Mouse (Mus musculus) embryonic facial prominence, embryonic 15.5 days (tissue): ENCODE measurements around the gene Phactr4. TPM values are rescaled to one million over a fixed set of nuclear protein-coding genes. Genes with fewer than 3 reads are reported as not detected.
A peak's percentile ranks its signal among the peaks of the same experiment; 100 is the strongest.

Source experiments
- ATAC-seq: fragments of 200-750 bp; cut with Nextera tagmentation; 2 replicates; pipeline ENCODE4 v1.8.0; 2017; ENCODE audit warnings: low read depth, moderate TSS enrichment; ENCODE audit not compliant: insufficient number of reproducible peaks, low FRiP score, low TSS enrichment
- H3K27ac ChIP-seq: fragments of 300-500 bp; sonication (generic); replicated peaks from 2 replicates; pipeline ENCODE4 v1.5.1; 2015; ENCODE audit warnings: mild to moderate bottlenecking, inconsistent platforms
- H3K27me3 ChIP-seq: fragments of 300-500 bp; sonication (generic); 2 replicates; pipeline ENCODE4 v1.6.1; 2015; ENCODE audit warnings: inconsistent platforms
- H3K36me3 ChIP-seq: fragments of 300-500 bp; sonication (generic); 2 replicates; pipeline ENCODE4 v1.6.1; 2015; ENCODE audit warnings: mild to moderate bottlenecking, inconsistent platforms
- H3K4me1 ChIP-seq: fragments of 300-500 bp; sonication (generic); 2 replicates; pipeline ENCODE4 v1.6.1; 2015; ENCODE audit warnings: inconsistent platforms
- H3K4me2 ChIP-seq: fragments of 300-500 bp; sonication (generic); replicated peaks from 2 replicates; pipeline ENCODE4 v1.6.1; 2015; ENCODE audit warnings: mild to moderate bottlenecking, inconsistent platforms
- H3K4me3 ChIP-seq: fragments of 300-500 bp; sonication (generic); replicated peaks from 2 replicates; pipeline ENCODE4 v1.5.1; 2015; ENCODE audit warnings: mild to moderate bottlenecking, inconsistent platforms
- H3K9ac ChIP-seq: fragments of 300-500 bp; sonication (generic); 2 replicates; pipeline ENCODE4 v1.6.1; 2015; ENCODE audit warnings: inconsistent platforms
- H3K9me3 ChIP-seq: fragments of 300-500 bp; sonication (generic); replicated peaks from 2 replicates; pipeline ENCODE4 v1.6.1; 2016; ENCODE audit warnings: inconsistent platforms
- WGBS: fragments of 180-500 bp; shearing (Covaris S2); methylation state at CpG from one replicate; pipeline ENCODE4 v1.1.7; 2015; 5-methylcytosine and 5-hydroxymethylcytosine counted together
- polyA plus RNA-seq: library from polyadenylated mRNA; unstranded; fragments of >200 nt; fragmentation: Nextera tagmentation; extraction: Ambion mirVana; gene quantifications from 2 replicates; pipeline ENCODE4 v1.2.1, GENCODE M21; 2015

Gene Phactr4
- 21.6 and 21.8 TPM in 2 replicates for polyA plus RNA-seq

DNA sequence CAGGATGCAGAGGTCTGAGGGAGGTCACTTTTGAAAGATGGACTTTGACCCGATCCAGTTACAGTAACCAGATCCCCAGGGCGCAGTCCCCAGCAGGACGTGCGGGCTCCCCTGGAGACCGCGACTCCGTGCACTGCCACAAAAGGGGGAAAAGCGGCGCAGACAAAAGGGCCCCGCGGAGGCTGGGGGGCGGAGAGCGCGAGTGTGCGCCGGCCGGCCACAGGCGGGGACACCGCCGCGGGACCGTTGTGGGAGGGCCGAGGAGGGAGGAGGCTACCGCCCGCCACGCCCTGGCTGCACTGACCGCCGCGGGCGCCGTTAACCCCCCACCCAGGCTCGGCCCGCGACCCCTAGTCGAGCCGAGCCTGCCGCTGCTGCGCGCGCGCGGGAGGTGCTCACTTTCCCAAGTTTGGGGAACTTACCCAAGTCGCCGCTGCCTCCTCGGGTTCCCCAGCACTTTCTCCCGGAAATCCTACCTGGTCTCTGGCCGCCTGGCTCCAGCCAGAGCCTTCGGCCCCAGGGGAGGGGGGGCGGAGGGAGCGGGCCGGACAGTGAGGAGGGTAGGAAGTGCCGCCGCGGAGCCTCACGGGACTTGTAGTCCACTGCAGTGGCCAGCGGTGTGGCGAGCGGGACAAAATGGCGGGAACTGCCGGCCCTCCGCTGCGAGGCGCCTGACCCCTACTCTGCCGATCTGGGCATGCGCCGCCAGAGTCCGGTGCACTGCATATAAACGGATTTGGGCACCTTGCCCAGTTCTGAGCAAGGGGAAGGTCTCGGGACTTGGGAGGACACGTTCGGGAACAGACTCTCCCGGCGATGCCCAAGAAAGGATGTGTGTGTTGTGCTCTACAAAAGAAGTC is at the start of gene Phactr4:
TSS of gene Phactr4 (minus strand) at position 567 of the 860 bp plus-strand sequence.
- under 1% methylated on average over 57 of the region's 73 CpGs for WGBS
- H3K36me3 ChIP-seq, result no peaks in the 10 kb centered on the region
- peak within 1 kb of the TSS; percentile 91 for H3K9ac ChIP-seq
- peaks cover 4% of the 10 kb centered on the region; the same call in 1 of the 2 replicates for H3K4me1 ChIP-seq
- no peaks in the 10 kb centered on the region for H3K27me3 ChIP-seq
- H3K9me3 ChIP-seq, result no peaks in the 10 kb centered on the region
- H3K4me2 ChIP-seq, result peak within 1 kb of the TSS; percentile 52
- peak; percentile 97 for ATAC-seq
- peak within 1 kb of the TSS; percentile 89 for H3K4me3 ChIP-seq
- peak within 1 kb of the TSS; percentile 98 for H3K27ac ChIP-seq

DNA sequence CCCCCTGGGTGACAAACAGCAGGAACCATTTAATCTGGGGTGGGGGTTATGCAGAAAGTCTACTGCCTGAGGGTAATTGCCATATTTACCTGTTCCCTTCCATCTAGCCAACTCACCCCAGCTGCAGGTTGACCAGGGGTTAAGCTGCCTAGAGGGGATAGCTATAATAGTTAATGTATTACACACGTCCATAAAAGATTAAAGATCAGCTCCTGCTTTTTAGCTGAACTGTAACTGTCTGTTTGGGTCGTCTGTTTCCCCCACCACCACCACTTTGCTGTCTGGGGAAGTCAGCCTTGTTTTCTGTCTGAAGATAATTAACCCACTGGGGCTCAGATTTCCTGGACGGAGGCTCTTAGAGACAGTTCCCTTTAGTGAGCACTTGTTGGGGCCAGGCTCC is 47.6 kb upstream of the Phactr4 start:
- Histone ChIP-seq H3K27ac (no peak overlapping the region), H3K4me3 (no peak overlapping the region), H3K4me1 (no peaks in the 10 kb centered on the region), H3K36me3 (no peaks in the 10 kb centered on the region), H3K27me3 (no peaks in the 10 kb centered on the region), H3K4me2 (no peak overlapping the region), H3K9ac (no peak overlapping the region), H3K9me3 (no peaks in the 10 kb centered on the region)
- WGBS, result 1% methylated on average over 3 of the region's 3 CpGs
- no peak for ATAC-seq

DNA sequence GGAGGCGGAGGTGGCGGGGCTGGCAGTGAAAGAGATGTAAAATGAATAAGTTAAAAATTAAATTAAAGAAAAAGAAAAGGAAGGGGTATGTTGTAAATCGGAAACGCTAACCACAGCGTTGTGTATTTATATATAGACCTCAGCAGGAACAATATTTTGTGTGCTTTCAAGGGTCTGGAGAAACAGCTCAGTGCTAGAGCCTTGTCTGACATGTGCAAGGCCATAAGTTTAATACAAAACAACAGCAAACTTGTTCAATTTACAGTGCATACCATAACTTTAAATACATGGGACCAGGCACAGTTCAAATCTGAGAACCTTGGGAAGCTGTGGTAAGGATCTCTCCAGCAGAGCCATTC is 41.9 kb upstream of the Phactr4 start:
- 2% methylated on average over 5 of the region's 5 CpGs for WGBS
- H3K27me3 ChIP-seq, result no peaks in the 10 kb centered on the region
- H3K4me1 ChIP-seq, result peaks cover 16% of the 10 kb centered on the region
- peaks cover 17% of the 10 kb centered on the region for H3K36me3 ChIP-seq
- H3K9me3 ChIP-seq, result no peaks in the 10 kb centered on the region
- peak overlapping the region; percentile 77 for H3K4me2 ChIP-seq
- peak overlapping the region; percentile 84 for H3K4me3 ChIP-seq
- no peak for ATAC-seq
- peak overlapping the region; percentile 9 for H3K9ac ChIP-seq
- H3K27ac ChIP-seq, result peak overlapping the region; percentile 78; the same call in 1 of the 2 replicates

DNA sequence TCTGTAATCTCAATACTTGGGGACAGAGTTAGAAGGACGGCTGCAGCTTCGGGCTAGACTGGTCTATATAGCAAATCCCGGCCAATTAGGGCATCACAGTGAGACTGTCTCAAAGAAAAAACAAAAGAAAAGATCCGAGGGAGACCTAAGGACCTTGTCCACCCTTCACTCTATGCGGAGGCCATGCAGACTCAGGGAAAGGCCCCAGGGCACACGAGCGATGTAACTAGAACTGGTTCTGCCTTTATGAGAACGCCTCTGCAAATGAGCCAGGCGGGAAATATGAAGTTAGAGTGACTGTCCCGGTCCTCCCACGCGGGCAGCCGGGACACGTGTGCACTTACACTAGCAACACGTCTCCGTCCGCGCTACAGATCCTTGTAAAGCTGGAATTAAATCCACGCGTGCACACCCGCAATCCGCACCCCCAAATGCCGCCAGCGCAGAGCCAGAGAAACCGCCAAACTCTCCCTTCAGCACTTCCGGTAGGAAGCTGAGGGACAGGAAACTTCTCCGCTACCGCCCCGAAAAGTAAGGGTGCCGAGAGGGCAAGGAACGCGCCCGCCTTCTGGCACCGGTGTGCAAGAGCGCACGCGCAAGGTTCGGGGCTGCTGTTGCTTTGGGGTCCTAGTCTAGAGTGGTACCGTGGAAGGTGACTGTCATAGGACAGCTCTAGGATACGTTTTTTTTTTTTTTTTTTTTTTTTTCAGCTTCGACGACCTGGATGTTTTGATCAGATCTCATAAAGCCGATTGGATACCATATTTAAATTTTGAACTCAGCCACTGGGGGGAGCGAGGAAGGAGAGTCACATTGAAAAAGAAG is 41.4 kb upstream of the Phactr4 start, which contains the start of gene Med18:
TSS of gene Med18 (minus strand) at position 492 of the 825 bp plus-strand sequence.
- Histone ChIP-seq H3K4me3 (peak within 1 kb of the TSS; percentile 84), H3K4me2 (peak within 1 kb of the TSS; percentile 77), H3K9ac (peak within 1 kb of the TSS; percentile 81), H3K9me3 (no peaks in the 10 kb centered on the region), H3K27me3 (no peaks in the 10 kb centered on the region), H3K36me3 (peaks cover 19% of the 10 kb centered on the region), H3K27ac (peak within 1 kb of the TSS; percentile 78), H3K4me1 (peaks cover 16% of the 10 kb centered on the region)
- ATAC-seq, result peak; percentile 89
- WGBS, result under 1% methylated on average over 44 of the region's 44 CpGs

DNA sequence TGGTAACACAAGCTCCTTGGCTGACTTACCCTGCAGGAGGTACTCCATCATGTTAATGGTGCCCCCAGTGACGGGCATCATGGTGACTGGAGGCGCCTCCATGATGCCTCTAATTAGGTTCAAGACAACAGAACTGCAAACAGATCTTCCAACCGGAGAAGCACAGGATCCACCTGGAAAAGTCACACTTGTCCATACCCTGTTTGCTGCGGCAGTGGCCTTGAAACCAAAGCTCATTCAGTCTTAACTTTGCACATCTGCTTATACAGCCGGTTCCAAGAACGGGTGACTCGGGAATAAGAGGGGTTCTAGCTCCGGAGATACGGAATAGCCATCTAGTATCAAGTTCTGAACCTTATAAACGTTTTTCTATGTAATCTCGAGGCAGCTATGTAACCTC is 40.5 kb upstream of the Phactr4 start:
- Histone ChIP-seq H3K27ac (no peak overlapping the region; the same call in 1 of the 2 replicates), H3K27me3 (no peaks in the 10 kb centered on the region), H3K4me2 (peak overlapping the region; percentile 77), H3K9me3 (no peaks in the 10 kb centered on the region), H3K9ac (peak overlapping the region; percentile 81), H3K4me1 (peaks cover 16% of the 10 kb centered on the region), H3K4me3 (peak overlapping the region; percentile 84), H3K36me3 (peaks cover 26% of the 10 kb centered on the region)
- ATAC-seq, result no peak
- WGBS, result 7% methylated on average over 11 of the region's 11 CpGs

DNA sequence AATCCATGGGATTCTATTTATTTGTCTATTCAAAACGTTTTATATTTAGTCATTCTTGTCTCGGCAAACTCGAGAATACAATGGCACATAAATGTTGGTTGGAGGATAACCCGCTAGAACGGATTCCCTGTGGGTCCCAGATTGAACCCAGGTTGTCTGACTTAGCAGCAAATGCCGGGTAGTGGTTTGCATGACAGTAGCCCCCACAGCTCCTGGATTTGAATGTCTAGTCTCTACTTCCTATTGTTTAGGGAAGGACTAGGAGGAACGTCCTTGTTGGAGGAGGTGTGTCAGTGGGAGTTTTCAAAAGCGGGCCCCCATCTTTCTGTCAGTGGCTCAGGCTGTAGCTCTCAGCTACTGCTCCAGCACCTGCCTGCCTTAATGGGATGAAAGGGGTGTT is 37.9 kb upstream of the Phactr4 start:
- H3K4me1 ChIP-seq, result peaks cover 16% of the 10 kb centered on the region
- no peak for ATAC-seq
- no peaks in the 10 kb centered on the region for H3K9me3 ChIP-seq
- H3K27ac ChIP-seq, result no peak overlapping the region
- no peaks in the 10 kb centered on the region for H3K27me3 ChIP-seq
- H3K36me3 ChIP-seq, result peaks cover 37% of the 10 kb centered on the region
- 90% methylated on average over 8 of the region's 8 CpGs for WGBS
- no peak overlapping the region for H3K9ac ChIP-seq
- no peak overlapping the region for H3K4me3 ChIP-seq
- no peak overlapping the region for H3K4me2 ChIP-seq

DNA sequence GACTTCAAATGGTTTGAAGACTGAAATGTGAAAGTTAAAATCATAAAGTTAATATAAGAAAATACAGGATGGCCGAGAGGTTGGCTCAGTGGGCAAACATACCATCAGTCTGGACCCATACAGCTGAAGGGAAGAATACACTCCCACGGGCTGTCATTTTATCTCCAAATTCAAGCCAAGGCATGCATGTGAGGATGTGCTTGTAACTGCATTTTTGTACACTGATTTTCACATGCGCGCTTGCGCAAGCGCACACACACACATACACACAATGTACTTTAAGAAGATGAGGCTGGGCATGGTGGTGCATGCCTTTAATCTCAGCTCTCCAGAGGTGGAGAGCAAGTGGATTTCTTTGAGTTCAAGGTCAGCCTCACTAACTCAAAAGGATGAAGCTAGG is 33.3 kb upstream of the Phactr4 start:
- Histone ChIP-seq H3K27ac (peak overlapping the region; percentile 85), H3K4me2 (no peak overlapping the region; the same call in 1 of the 2 replicates), H3K9ac (no peak overlapping the region), H3K27me3 (no peaks in the 10 kb centered on the region), H3K36me3 (peaks cover 34% of the 10 kb centered on the region), H3K4me3 (no peak overlapping the region), H3K4me1 (no peaks in the 10 kb centered on the region), H3K9me3 (no peaks in the 10 kb centered on the region)
- 73% methylated on average over 6 of the region's 6 CpGs for WGBS
- no peak for ATAC-seq

DNA sequence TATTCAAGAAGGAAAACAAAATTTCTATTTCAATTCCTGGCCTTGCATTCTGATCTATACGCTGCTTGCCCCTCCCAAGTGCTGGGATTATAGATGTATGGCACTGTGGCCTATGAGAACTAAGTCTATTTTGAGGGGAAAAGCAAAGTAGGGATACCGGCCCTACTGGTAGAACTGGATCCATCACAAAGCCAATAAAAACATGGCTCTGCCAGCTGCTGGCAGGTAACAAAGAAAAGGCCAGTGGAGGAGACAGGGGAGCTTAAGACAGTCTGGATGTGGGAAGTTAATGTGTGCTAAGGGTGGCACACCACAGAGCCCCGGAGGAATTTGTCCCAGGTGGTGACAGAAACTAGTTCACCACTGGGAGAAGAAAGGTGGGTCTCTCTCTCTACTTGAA is 32.9 kb upstream of the Phactr4 start:
- H3K4me3 ChIP-seq, result no peak overlapping the region
- no peaks in the 10 kb centered on the region for H3K4me1 ChIP-seq
- H3K27ac ChIP-seq, result peak overlapping the region; percentile 85
- H3K4me2 ChIP-seq, result no peak overlapping the region; the same call in 1 of the 2 replicates
- peaks cover 30% of the 10 kb centered on the region for H3K36me3 ChIP-seq
- H3K9ac ChIP-seq, result no peak overlapping the region
- 63% methylated on average over 3 of the region's 3 CpGs for WGBS
- no peaks in the 10 kb centered on the region for H3K27me3 ChIP-seq
- peak; percentile 70; the same call in 1 of the 2 replicates for ATAC-seq
- H3K9me3 ChIP-seq, result no peaks in the 10 kb centered on the region

DNA sequence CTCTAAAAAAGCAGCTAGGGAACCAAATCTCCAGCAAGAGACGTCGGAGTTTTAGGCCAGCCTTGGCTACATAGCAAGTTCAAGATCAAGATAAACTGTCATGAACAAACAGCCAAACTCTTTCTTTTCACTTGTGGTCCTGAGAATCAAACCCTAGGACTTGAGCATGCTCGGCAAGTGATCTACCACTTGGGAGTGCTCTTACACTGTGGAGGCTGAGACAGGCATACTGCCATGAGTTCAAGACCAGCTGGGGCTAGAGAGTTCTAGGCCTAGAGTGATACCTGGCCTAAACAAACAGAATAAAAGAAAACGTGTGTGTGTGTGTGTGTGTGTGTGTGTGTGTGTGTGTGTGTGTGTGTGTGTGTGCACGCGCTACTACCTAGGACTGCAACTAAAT is 31.9 kb upstream of the Phactr4 start:
- no peak overlapping the region for H3K9ac ChIP-seq
- no peaks in the 10 kb centered on the region for H3K9me3 ChIP-seq
- H3K4me1 ChIP-seq, result no peaks in the 10 kb centered on the region
- no peaks in the 10 kb centered on the region for H3K27me3 ChIP-seq
- H3K4me3 ChIP-seq, result no peak overlapping the region
- no peak overlapping the region for H3K4me2 ChIP-seq
- no peak for ATAC-seq
- peaks cover 20% of the 10 kb centered on the region for H3K36me3 ChIP-seq
- WGBS, result 82% methylated on average over 5 of the region's 6 CpGs
- no peak overlapping the region for H3K27ac ChIP-seq

DNA sequence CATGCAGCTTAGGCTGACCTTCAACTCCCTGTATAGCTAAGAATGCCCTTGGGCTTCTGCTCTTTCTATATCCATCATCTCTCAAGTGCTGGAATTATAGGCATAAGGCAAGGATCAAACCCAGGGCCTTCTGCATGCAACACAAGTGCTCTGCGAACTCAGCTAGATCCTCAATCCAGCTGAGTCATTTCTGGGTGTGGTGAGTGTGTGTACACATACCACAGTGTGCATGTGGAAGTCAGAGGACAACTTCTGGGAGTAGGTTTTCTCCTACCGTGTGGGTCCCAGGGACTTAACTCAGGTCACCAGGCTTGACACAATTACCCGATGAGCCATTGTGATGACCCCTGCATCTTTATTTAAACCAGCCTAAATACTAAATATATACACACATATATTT is 27.5 kb upstream of the Phactr4 start:
- ATAC-seq, result no peak
- 81% methylated on average over 3 of the region's 3 CpGs for WGBS

DNA sequence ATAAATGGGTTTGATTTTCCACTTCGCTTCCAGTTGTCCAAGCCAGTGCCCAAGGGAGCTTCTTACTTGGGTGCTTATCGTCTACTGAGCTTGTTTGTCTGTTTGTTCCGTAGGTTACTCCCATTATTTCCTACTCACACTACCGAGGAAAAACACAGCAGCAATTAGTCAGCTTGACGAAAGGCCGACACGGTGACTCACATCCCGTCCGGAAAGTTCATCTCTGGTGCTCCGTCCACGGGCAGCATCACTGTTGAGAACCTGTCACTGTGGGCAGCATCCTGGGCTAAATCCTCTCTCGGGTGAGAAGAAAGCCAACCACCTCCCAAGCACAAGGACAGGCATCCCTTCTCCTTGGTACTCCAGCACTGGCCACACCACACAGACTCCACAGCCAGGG is 23.8 kb upstream of the Phactr4 start:
- H3K27me3 ChIP-seq, result no peaks in the 10 kb centered on the region
- WGBS, result 75% methylated on average over 12 of the region's 12 CpGs
- no peaks in the 10 kb centered on the region for H3K4me1 ChIP-seq
- no peak overlapping the region for H3K4me2 ChIP-seq
- no peaks in the 10 kb centered on the region for H3K9me3 ChIP-seq
- no peak for ATAC-seq
- H3K4me3 ChIP-seq, result no peak overlapping the region
- H3K36me3 ChIP-seq, result no peaks in the 10 kb centered on the region
- no peak overlapping the region for H3K9ac ChIP-seq
- H3K27ac ChIP-seq, result no peak overlapping the region

More for the DNA sequence above, 27.5 kb upstream of the Phactr4 start:
- Histone ChIP-seq H3K9me3 (no peaks in the 10 kb centered on the region), H3K27me3 (no peaks in the 10 kb centered on the region), H3K9ac (no peak overlapping the region), H3K36me3 (no peaks in the 10 kb centered on the region), H3K4me3 (no peak overlapping the region), H3K4me1 (no peaks in the 10 kb centered on the region), H3K4me2 (no peak overlapping the region), H3K27ac (no peak overlapping the region)
